Mouse (Mus musculus): ENCODE results near the gene Large2. TPM values are rescaled to one million over a fixed set of nuclear protein-coding genes. Genes with fewer than 3 reads are reported as not detected.
A peak's percentile ranks its signal among the peaks of the same experiment; 100 is the strongest.

Large2 gene
- polyA plus RNA-seq, 1 experiment from 2014 or later: 1.5 TPM

DNA sequence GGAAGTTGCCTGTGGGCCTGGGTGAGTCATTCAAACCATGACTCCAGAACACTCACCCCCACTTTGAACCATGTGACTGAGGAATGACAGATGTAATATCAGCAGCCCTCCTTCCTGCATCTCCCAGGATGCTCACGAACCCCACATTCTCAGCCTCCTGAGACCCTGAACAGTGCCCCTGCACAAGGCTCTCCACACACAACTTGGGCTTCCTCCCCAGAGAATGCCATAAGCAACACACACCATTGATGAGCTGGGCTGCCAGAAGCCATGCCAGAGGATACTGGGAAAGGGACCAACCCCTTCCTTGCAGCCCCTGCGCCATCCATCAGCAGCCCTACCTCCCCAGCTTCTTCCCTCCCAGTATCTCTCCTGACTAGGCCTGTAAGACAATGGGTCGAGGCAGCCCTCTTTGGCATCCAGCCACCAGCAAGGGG, 13.4 kb upstream of the Large2 start:
- H3K9ac ChIP-seq: peak overlapping the region; percentile 87
- 22% methylated on average over 3 of the region's 3 CpGs for WGBS
- H3K27ac ChIP-seq (replicated peaks): peak overlapping the region; percentile 95
- H3K9me3 ChIP-seq: no peaks in the 10 kb centered on the region
- peaks cover 58% of the 10 kb centered on the region for H3K4me1 ChIP-seq (replicated peaks)
- H3K27me3 ChIP-seq: no peaks in the 10 kb centered on the region
- H3K4me3 ChIP-seq: peak overlapping the region; percentile 72
- H3K36me3 ChIP-seq: peaks cover 42% of the 10 kb centered on the region
- no peak for ATAC-seq (ENCODE audit: low FRiP score, low read depth)
- peak overlapping the region; percentile 90 for H3K4me2 ChIP-seq

DNA sequence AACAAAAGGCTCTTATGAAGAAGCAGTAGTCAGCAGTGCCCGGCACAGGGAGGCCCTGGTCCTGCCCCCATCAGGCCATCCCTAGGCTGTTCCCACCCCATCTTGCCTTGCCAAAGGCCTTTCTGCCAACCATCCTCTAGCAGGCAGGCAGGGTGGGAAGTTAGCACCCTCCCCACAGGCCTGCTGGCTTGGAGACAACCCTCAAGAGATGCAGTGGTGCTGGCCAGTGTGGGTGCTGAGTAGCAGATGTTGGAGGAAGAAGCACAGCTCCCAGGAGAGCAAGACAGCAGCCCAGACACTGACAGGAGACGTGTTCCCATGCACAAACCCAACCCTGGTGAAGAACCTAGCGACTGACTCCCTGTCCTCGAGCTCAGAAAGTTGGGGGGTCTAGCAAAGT, 13.0 kb upstream of the Large2 start:
- peaks cover 53% of the 10 kb centered on the region for H3K4me1 ChIP-seq (replicated peaks)
- ATAC-seq (ENCODE audit: low FRiP score, low read depth): no peak
- no peaks in the 10 kb centered on the region for H3K9me3 ChIP-seq
- WGBS: 63% methylated on average over 4 of the region's 4 CpGs
- no peaks in the 10 kb centered on the region for H3K27me3 ChIP-seq
- H3K36me3 ChIP-seq: peaks cover 47% of the 10 kb centered on the region
- H3K27ac ChIP-seq (replicated peaks): 0 out of 2 replicates have a peak overlapping the region, but pooled peaks have one; percentile 52
- H3K4me3 ChIP-seq: peak overlapping the region; percentile 72
- peak overlapping the region; percentile 87 for H3K9ac ChIP-seq
- peak overlapping the region; percentile 90 for H3K4me2 ChIP-seq

DNA sequence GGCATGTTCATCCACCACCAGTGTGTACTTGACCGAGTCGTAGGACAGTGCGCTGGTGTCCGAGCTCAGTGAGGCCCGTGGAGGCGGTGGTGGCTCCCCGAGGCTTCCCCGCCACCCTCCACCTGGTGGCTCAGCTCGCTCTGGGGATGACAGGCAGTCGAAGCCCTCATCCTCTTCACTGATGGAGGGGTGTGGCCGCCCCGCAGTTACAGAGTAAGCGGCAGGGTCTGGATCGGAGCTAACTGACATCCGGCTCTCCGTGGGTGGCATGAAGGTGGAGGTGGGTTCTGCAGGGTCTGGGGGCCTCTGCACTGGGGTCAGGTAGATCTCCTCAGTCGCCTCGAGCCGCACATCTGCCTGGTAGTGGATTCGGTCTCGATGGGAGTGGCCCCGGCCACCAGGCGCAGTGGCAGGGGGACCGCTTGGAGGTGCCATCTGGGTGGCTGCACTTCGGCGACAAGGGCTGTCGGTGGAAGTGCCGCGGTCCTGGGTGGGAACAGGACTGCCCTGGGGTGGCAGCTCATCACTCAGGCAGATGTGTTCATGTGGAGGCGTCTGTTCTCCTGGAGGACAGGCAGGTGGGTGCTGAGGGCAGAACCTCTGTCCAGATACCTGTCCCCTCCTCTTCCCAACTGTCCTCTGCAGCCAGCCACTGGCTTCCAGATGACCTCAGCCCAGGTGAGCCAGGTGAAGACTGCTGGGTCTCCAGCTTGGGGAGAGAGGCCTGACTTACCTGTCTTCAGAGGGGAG, 12.3 kb upstream of the Large2 start:
- H3K36me3 ChIP-seq: peaks cover 53% of the 10 kb centered on the region
- peak overlapping the region; percentile 90 for H3K4me2 ChIP-seq
- H3K9ac ChIP-seq: no peak overlapping the region
- H3K27me3 ChIP-seq: no peaks in the 10 kb centered on the region
- no peak overlapping the region for H3K27ac ChIP-seq (replicated peaks)
- 93% methylated on average over 30 of the region's 30 CpGs for WGBS
- ATAC-seq (ENCODE audit: low FRiP score, low read depth): no peak
- H3K4me1 ChIP-seq (replicated peaks): peaks cover 47% of the 10 kb centered on the region
- no peaks in the 10 kb centered on the region for H3K9me3 ChIP-seq
- H3K4me3 ChIP-seq: no peak overlapping the region

DNA sequence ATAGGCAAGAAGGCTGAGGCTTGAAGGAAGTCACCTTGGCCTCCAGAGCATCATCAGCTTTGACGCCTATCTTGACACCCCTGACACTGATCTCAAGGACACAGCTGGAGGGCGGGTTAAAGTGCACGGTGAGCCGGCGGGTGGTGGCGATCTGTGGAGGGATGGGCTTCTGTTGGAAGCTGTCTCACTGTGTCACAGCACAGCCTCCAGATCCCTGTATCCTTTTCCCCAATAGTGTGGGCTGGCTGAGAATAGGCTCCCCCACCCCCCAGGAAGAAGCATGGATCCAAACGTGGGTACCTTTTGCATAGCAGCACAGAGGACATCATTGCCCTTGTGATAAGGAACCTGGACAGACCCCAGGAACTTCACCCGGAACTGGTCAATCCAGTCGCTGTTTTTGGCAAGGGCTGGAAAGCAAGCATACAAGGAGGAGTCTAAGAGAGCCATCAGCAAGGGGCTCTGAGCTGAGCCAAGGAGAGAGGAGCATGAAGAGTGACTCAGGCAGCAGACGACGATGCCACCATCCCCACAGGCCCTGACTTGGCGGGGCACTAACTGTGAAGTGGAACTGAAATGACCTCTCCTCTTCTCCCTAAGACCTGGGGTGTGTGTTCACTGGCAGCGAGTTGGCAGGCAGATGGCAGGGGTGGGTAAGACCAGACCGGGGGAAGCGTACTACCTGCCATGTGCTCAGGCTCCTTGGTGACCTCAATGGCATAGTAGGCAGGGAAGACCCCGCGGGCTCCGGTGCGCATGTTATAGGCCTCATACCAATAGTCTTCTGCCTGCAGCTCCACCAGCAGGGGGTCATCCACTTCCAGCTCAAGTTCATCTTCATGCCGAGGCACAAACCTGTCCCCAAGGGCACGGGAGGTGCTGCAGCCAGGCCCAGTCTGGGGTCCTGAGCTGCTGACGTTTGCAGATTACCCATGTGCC, 10.7 kb upstream of the Large2 start:
- H3K4me1 ChIP-seq (replicated peaks): peaks cover 31% of the 10 kb centered on the region
- no peaks in the 10 kb centered on the region for H3K9me3 ChIP-seq
- H3K4me2 ChIP-seq: no peak overlapping the region
- ATAC-seq (ENCODE audit: low FRiP score, low read depth): no peak
- H3K9ac ChIP-seq: no peak overlapping the region
- H3K36me3 ChIP-seq: peaks cover 62% of the 10 kb centered on the region
- 84% methylated on average over 22 of the region's 22 CpGs for WGBS
- H3K27me3 ChIP-seq: no peaks in the 10 kb centered on the region
- H3K4me3 ChIP-seq: no peak overlapping the region
- H3K27ac ChIP-seq (replicated peaks): no peak overlapping the region

DNA sequence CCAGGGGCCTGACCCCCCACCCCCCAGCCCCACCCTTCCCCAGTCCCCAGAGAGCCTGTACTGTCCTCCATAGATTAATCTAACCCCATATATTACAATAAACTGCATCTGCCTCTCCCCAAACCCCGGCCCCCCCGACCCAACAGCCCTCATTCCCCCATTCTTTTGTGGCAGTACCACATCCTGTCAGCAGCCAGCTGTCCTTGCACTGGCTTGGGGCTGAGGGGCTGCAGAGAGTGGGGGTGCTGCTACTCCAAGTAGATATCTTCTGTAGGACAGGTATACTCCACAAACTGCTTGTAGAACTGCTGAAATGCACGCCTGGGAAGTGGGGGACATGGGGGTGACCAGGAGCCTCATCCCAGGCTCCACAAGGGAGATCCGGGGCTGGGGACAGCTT, 9.4 kb upstream of the Large2 start:
- no peaks in the 10 kb centered on the region for H3K9me3 ChIP-seq
- no peak overlapping the region for H3K4me3 ChIP-seq
- no peaks in the 10 kb centered on the region for H3K27me3 ChIP-seq
- ATAC-seq (ENCODE audit: low FRiP score, low read depth): no peak
- no peak overlapping the region for H3K9ac ChIP-seq
- H3K36me3 ChIP-seq: peaks cover 72% of the 10 kb centered on the region
- no peak overlapping the region for H3K27ac ChIP-seq (replicated peaks)
- WGBS: 82% methylated on average over 4 of the region's 4 CpGs
- no peak overlapping the region for H3K4me2 ChIP-seq
- peaks cover 19% of the 10 kb centered on the region for H3K4me1 ChIP-seq (replicated peaks)

DNA sequence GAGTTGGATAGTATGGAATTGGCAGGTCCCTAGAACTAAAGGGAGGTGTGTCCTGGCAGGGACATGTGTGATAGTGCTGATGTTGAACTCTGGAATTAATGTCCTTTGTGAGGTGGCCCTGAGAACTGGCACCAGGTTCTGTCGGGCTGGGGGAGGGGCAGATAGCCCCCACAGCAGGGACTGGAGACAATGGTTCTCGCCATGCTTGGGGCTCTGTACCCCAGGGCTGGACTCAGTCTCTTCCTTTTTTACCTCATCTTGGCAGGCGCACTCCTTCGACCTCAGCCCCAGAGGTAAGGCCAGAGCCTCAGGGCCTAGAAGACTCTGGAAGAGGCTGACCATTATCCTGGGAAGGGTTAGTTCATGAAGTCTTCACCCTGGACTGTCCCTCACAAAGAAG, 8.1 kb upstream of the Large2 start:
- H3K9ac ChIP-seq: no peak overlapping the region
- H3K9me3 ChIP-seq: no peaks in the 10 kb centered on the region
- no peak overlapping the region for H3K27ac ChIP-seq (replicated peaks)
- ATAC-seq (ENCODE audit: low FRiP score, low read depth): no peak
- no peak overlapping the region for H3K4me2 ChIP-seq
- peaks cover 8% of the 10 kb centered on the region for H3K4me1 ChIP-seq (replicated peaks)
- 93% methylated on average over 4 of the region's 4 CpGs for WGBS
- no peak overlapping the region for H3K4me3 ChIP-seq
- peaks cover 84% of the 10 kb centered on the region for H3K36me3 ChIP-seq
- no peaks in the 10 kb centered on the region for H3K27me3 ChIP-seq

DNA sequence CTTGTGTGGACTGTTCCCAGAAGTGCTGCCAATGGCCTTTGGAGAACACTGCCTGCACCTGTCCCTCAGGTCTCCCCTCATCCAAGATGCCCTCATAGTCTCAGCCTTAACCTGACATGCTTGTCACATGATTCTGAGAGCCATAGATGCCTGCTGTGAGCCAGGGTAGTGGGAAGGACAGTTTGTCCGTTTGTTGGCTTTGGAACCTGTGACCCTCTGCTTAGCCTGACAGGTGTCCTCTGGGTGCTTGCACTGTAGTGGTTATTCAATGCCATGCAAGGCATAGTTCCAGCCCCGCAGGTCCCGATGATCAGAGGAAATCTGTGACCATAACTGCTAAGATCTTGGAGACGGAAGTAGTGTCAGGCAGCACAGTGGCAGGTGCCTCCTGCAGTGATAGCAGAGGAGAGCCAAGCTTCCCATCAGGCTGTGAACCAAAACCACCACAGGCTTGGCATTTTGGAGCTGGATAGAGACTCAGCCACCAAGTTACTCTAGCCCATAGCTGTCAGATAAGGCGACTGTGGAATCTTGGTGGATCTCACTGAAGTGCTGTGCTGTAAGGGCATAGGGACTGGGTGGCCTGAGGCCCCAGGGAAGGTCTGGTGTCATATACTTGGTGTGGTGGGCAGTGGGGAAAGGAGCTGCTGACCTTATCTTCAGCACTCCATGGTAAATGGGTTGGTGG, 7.4 kb upstream of the Large2 start, which contains the start of gene 1700029I15Rik:
1700029I15Rik (plus strand) TSS at position 638 of the 688 bp plus-strand sequence.
- WGBS: 83% methylated on average over 5 of the region's 5 CpGs
- H3K4me1 ChIP-seq (replicated peaks): peaks cover under 1% of the 10 kb centered on the region
- H3K36me3 ChIP-seq: peaks cover 79% of the 10 kb centered on the region
- no peak within 1 kb of the TSS for H3K9ac ChIP-seq
- no peak for ATAC-seq (ENCODE audit: low FRiP score, low read depth)
- H3K4me3 ChIP-seq: no peak within 1 kb of the TSS
- H3K9me3 ChIP-seq: no peaks in the 10 kb centered on the region
- no peaks in the 10 kb centered on the region for H3K27me3 ChIP-seq
- H3K27ac ChIP-seq (replicated peaks): no peak within 1 kb of the TSS
- no peak within 1 kb of the TSS for H3K4me2 ChIP-seq

DNA sequence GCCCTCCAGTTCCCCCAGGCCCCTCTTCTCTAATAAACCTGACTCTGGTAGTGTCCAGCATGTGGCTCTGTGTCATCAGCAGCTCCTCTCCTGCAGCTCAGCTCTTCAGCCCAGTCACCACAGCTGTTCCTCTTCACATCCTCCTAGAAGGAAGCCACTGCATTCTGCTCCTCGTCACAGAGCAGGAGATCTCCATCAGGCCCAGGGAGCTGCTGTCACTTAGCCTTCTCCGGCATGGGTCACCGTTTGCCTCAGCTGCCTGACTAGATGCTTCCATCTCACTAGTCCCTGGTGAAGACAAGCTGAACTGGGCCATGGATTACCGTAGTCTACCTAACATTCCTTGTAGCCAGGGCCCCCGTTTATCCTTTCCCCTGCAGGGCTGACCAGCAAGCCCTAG, 6.5 kb upstream of the Large2 start:
- no peak overlapping the region for H3K27ac ChIP-seq (replicated peaks)
- WGBS: 81% methylated on average over 5 of the region's 5 CpGs
- peaks cover 71% of the 10 kb centered on the region for H3K36me3 ChIP-seq

DNA sequence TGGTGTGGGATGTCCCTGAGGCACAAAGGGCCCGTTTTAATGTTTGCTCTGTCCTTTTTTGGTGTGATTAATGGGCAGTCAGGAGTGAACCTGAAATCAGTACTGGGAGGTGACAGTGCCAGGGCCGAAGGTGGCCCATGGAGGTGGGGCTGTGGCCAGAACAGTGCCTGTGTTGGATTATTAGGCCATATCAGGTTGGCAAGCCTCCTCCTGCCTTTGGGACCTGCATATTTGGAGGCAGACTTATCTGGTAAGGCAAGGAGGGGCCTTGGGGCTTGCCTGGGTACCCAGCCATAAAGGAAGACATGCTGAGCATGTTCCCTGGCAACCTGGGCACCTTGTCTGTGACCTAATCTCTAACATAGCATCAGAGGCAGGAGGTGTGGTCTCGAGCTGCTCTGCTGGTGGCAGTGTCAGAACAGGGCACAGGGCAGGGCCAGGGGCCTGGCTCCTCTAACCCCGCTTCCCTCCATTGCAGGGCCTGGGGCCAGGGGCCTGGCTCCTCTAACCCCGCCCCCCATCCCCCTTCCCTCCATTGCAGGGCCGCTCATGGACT, 5.9 kb upstream of the Large2 start:
- 76% methylated on average over 6 of the region's 6 CpGs for WGBS
- Histone ChIP-seq H3K4me3 (no peak overlapping the region), H3K9me3 (no peaks in the 10 kb centered on the region), H3K9ac (no peak overlapping the region), H3K4me1 (replicated peaks) (peaks cover 11% of the 10 kb centered on the region), H3K27me3 (no peaks in the 10 kb centered on the region), H3K4me2 (no peak overlapping the region), H3K36me3 (peaks cover 65% of the 10 kb centered on the region), H3K27ac (replicated peaks) (no peak overlapping the region)
- no peak for ATAC-seq (ENCODE audit: low FRiP score, low read depth)

More for the DNA sequence above, 6.5 kb upstream of the Large2 start:
- H3K4me2 ChIP-seq: no peak overlapping the region
- no peaks in the 10 kb centered on the region for H3K27me3 ChIP-seq
- no peak overlapping the region for H3K4me3 ChIP-seq
- no peak for ATAC-seq (ENCODE audit: low FRiP score, low read depth)
- H3K4me1 ChIP-seq (replicated peaks): peaks cover 5% of the 10 kb centered on the region
- no peak overlapping the region for H3K9ac ChIP-seq
- H3K9me3 ChIP-seq: no peaks in the 10 kb centered on the region

DNA sequence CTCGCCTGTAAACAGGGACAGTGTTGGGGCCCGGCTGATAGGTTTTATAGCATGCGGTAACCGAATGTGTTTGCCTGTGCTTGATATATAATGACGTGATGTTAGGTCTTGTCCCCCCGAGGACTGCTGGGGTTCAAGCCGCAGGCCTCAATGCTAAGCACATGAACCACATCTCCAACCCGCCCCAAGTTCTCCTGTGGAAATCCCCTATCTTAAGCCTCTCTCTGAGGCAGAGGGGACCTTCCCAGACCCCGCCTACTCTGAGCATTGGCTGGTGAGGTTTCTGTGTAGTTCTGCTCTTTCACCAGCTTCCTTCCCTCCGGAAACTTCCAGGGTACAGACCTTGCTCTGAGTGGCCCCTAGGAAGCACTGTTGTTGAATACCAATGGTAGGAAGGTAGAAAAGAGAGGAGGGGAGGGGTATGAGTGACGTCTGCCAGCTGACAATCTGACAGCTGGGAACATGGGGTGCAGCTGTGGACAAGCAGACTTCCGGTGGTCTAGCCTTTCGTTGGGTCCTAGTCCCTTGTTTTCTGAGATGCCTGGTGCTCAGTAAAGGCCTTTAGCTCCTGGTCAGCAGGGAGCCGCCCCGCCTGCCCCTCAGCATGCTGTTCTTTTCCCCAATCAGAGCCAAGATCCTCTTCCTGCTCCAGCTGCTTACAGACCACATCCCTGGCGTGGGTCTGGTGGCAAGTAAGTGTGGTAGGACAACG, 5.3 kb upstream of the Large2 start:
- H3K4me1 ChIP-seq (replicated peaks): peaks cover 12% of the 10 kb centered on the region
- 79% methylated on average over 17 of the region's 17 CpGs for WGBS
- no peak overlapping the region for H3K4me3 ChIP-seq
- ATAC-seq (ENCODE audit: low FRiP score, low read depth): no peak
- H3K9ac ChIP-seq: no peak overlapping the region
- no peak overlapping the region for H3K4me2 ChIP-seq
- no peak overlapping the region for H3K27ac ChIP-seq (replicated peaks)
- no peaks in the 10 kb centered on the region for H3K27me3 ChIP-seq
- peaks cover 59% of the 10 kb centered on the region for H3K36me3 ChIP-seq
- H3K9me3 ChIP-seq: no peaks in the 10 kb centered on the region

DNA sequence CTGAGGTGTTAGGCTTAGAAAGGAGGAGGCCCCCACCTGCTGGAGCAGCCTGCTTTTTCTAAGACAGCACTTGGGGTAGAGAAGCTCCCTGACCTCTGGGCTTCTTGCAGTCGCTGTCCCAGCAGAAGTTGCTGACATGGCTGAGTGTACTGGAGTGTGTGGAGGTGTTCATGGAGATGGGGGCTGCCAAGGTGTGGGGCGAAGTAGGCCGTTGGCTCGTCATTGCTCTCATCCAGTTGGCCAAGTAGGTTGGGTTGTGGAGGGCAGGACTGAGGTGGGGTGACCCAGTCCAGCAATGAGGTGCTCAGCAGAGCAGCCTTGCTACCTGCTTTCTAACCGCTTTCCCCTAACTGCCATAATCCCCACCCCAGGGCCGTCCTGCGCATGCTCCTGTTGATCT, 2.7 kb upstream of the Large2 start:
- no peak overlapping the region for H3K4me2 ChIP-seq
- peaks cover 25% of the 10 kb centered on the region for H3K4me1 ChIP-seq (replicated peaks)
- no peak for ATAC-seq (ENCODE audit: low FRiP score, low read depth)
- no peak overlapping the region for H3K4me3 ChIP-seq
- no peak overlapping the region for H3K9ac ChIP-seq
- 93% methylated on average over 7 of the region's 7 CpGs for WGBS
- H3K27me3 ChIP-seq: no peaks in the 10 kb centered on the region
- no peak overlapping the region for H3K27ac ChIP-seq (replicated peaks)
- no peaks in the 10 kb centered on the region for H3K9me3 ChIP-seq
- H3K36me3 ChIP-seq: peaks cover 34% of the 10 kb centered on the region

All from hindbrain, embryonic 15.5 days (tissue).